Mouse (Mus musculus): ENCODE results near the gene Sertad3. TPM values are rescaled to one million over a fixed set of nuclear protein-coding genes. Genes with fewer than 3 reads are reported as not detected.

The Sertad3 gene
- polyA plus RNA-seq, 2 experiments = 32.1 to 32.4 TPM

DNA sequence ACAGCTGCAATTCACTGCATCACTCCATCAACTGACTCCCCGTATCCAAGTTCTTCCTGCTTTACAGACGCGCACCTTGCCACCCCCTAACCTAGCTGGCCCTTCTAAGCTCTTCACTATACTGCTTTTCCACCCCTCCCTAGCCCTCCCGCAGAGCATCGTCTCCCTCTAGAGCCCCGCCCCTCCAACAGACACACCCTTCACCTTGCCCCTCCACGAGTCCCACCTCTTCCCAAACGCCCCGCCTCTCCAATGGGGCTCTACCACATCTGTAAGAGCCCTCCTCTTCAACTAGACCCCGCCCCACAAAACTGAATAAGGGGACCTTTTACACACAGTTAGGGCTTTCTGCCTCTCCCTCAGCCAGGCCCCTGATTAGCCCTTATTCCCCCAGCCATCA, 39.8 kb upstream of the Sertad3 start:
- no peaks in the 10 kb centered on the region for H3K4me1 ChIP-seq (ENCODE audit: control insufficient read depth, insufficient read depth, low read length)
- no peak for ATAC-seq (ENCODE audit: low FRiP score, low read depth)
- 6% methylated on average over 10 of the region's 10 CpGs for WGBS
- no peaks in the 10 kb centered on the region for H3K36me3 ChIP-seq (ENCODE audit: control insufficient read depth, insufficient read depth, low read length)
- TF ChIP-seq POLR2A (IDR thresholded peaks at IDR 0.05; ENCODE audit: borderline replicate concordance, extremely low read depth, insufficient read depth, insufficient read length) = no peak
- no peak overlapping the region for H3K27ac ChIP-seq (replicated peaks; ENCODE audit: low read depth, low read length)
- DNase-seq (ENCODE audit: low spot score) = no peak
- peaks cover 9% of the 10 kb centered on the region; the same call in 1 of the 2 replicates for H3K9me3 ChIP-seq (ENCODE audit: control insufficient read depth, low read length)
- peaks cover 16% of the 10 kb centered on the region; the same call in 1 of the 2 replicates for H3K27me3 ChIP-seq (ENCODE audit: control insufficient read depth, insufficient read depth, low read length)
- no peak overlapping the region for H3K9ac ChIP-seq (ENCODE audit: low read depth, low read length, severe bottlenecking)
- H3K4me3 ChIP-seq (replicated peaks; ENCODE audit: low read length) = no peak overlapping the region
- no peak overlapping the region for H3K4me2 ChIP-seq (replicated peaks; ENCODE audit: low read depth, low read length, severe bottlenecking)

DNA sequence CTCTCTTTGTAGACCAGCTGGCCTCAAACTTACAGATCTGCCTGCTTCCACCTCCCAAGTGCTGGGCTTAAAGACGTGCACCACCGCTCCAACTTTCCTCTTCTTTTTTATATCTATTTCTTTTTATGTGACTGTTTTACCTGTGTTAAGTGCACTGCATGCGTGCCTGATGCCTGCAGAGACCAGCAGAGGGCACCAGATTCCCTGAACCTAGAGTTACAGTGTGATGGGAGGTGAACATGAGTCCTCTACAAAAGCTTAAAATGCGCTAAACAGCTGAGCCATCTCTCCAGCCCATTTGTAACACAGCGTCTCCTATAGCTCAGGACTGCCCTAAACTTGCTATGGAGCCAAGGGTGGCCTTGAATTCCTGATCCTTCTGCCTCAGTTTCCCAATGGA, 36.0 kb upstream of the Sertad3 start:
- no peaks in the 10 kb centered on the region for H3K36me3 ChIP-seq (ENCODE audit: control insufficient read depth, insufficient read depth, low read length)
- H3K9ac ChIP-seq (ENCODE audit: low read depth, low read length, severe bottlenecking) = no peak overlapping the region
- ATAC-seq (ENCODE audit: low FRiP score, low read depth) (no peak), DNase-seq (ENCODE audit: low spot score) (no peak)
- WGBS = 56% methylated on average over 5 of the region's 5 CpGs
- TF ChIP-seq POLR2A (IDR thresholded peaks at IDR 0.05; ENCODE audit: borderline replicate concordance, extremely low read depth, insufficient read depth, insufficient read length) = no peak
- H3K4me1 ChIP-seq (ENCODE audit: control insufficient read depth, insufficient read depth, low read length) = no peaks in the 10 kb centered on the region
- H3K9me3 ChIP-seq (ENCODE audit: control insufficient read depth, low read length) = no peaks in the 10 kb centered on the region
- H3K27me3 ChIP-seq (ENCODE audit: control insufficient read depth, insufficient read depth, low read length) = peaks cover 16% of the 10 kb centered on the region; the same call in 1 of the 2 replicates
- H3K4me3 ChIP-seq (replicated peaks; ENCODE audit: low read length) = no peak overlapping the region
- no peak overlapping the region for H3K4me2 ChIP-seq (replicated peaks; ENCODE audit: low read depth, low read length, severe bottlenecking)
- no peak overlapping the region for H3K27ac ChIP-seq (replicated peaks; ENCODE audit: low read depth, low read length)

DNA sequence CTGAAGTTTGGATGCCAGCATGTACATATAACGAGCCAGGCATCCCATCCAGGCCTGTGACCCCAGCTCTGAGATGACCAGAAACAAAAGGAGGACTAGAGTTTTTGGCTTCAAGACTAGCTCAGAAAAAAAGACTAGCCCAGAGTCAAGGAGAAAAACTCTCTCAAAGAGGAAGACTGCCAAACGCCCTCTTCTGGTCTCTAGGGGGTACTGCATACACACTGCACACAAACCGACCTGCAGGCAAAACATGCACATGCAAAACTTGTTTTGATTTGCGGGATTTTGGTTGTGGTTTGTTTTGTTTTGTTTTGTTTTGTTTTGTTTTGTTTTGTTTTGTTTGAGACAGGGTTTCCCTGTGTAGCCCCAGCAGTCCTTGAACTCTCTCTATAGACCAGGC, 33.6 kb upstream of the Sertad3 start:
- no peak overlapping the region for H3K9ac ChIP-seq (ENCODE audit: low read depth, low read length, severe bottlenecking)
- no peak overlapping the region for H3K4me3 ChIP-seq (replicated peaks; ENCODE audit: low read length)
- no peak for DNase-seq (ENCODE audit: low spot score)
- TF ChIP-seq POLR2A (IDR thresholded peaks at IDR 0.05; ENCODE audit: borderline replicate concordance, extremely low read depth, insufficient read depth, insufficient read length) = no peak
- H3K9me3 ChIP-seq (ENCODE audit: control insufficient read depth, low read length) = no peaks in the 10 kb centered on the region
- WGBS = 72% methylated on average over 4 of the region's 4 CpGs
- H3K27ac ChIP-seq (replicated peaks; ENCODE audit: low read depth, low read length) = no peak overlapping the region
- ATAC-seq (ENCODE audit: low FRiP score, low read depth) = no peak
- H3K4me2 ChIP-seq (replicated peaks; ENCODE audit: low read depth, low read length, severe bottlenecking) = no peak overlapping the region
- H3K4me1 ChIP-seq (ENCODE audit: control insufficient read depth, insufficient read depth, low read length) = no peaks in the 10 kb centered on the region
- H3K36me3 ChIP-seq (ENCODE audit: control insufficient read depth, insufficient read depth, low read length) = no peaks in the 10 kb centered on the region
- H3K27me3 ChIP-seq (ENCODE audit: control insufficient read depth, insufficient read depth, low read length) = peaks cover 3% of the 10 kb centered on the region; the same call in 1 of the 2 replicates

DNA sequence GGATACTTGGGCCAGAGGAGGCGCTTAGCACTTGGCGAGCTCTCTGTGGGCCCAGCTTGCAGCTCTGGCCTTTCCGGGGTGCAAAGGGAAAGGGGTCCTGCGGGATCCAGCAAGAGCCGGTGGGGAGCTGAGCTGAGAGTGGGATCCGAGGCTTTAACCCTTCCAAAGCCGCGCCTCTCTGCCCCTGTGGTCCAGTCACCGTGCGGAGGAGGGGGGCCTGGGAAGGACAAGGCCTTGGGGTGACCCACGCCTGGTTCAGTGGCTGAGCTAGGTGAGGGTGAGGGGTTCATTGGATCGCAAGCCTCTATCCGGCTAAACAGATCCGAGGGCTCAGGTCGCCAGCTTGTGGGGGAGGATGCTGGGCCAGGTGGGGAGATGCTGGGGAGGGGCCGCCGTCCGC, 27.5 kb upstream of the Sertad3 start:
- Histone ChIP-seq H3K9me3 (ENCODE audit: control insufficient read depth, low read length) (no peaks in the 10 kb centered on the region), H3K4me1 (ENCODE audit: control insufficient read depth, insufficient read depth, low read length) (peaks cover 10% of the 10 kb centered on the region), H3K36me3 (ENCODE audit: control insufficient read depth, insufficient read depth, low read length) (no peaks in the 10 kb centered on the region), H3K4me2 (replicated peaks; ENCODE audit: low read depth, low read length, severe bottlenecking) (peak overlapping the region; percentile 89), H3K4me3 (replicated peaks; ENCODE audit: low read length) (peak overlapping the region; percentile 43), H3K27ac (replicated peaks; ENCODE audit: low read depth, low read length) (no peak overlapping the region), H3K9ac (ENCODE audit: low read depth, low read length, severe bottlenecking) (peak overlapping the region; percentile 60), H3K27me3 (ENCODE audit: control insufficient read depth, insufficient read depth, low read length) (peaks cover 20% of the 10 kb centered on the region)
- DNase-seq (ENCODE audit: low spot score) = no peak
- WGBS = 5% methylated on average over 15 of the region's 18 CpGs
- no peak for ATAC-seq (ENCODE audit: low FRiP score, low read depth)
- no peak for TF ChIP-seq POLR2A (IDR thresholded peaks at IDR 0.05; ENCODE audit: borderline replicate concordance, extremely low read depth, insufficient read depth, insufficient read length)

GRCm38 (mm10) chr7:27446521-27447418, 26.8 kb upstream of the Sertad3 start:
- peak overlapping the region; percentile 61 for H3K4me3 ChIP-seq (replicated peaks; ENCODE audit: low read length)
- H3K4me2 ChIP-seq (replicated peaks; ENCODE audit: low read depth, low read length, severe bottlenecking) = peak overlapping the region; percentile 94
- no peak for TF ChIP-seq POLR2A (IDR thresholded peaks at IDR 0.05; ENCODE audit: borderline replicate concordance, extremely low read depth, insufficient read depth, insufficient read length)
- H3K9ac ChIP-seq (ENCODE audit: low read depth, low read length, severe bottlenecking) = peak overlapping the region; percentile 60
- DNase-seq (ENCODE audit: low spot score) (no peak), ATAC-seq (ENCODE audit: low FRiP score, low read depth) (no peak; the same call in 1 of the 2 replicates)
- H3K4me1 ChIP-seq (ENCODE audit: control insufficient read depth, insufficient read depth, low read length) = peaks cover 10% of the 10 kb centered on the region
- H3K27me3 ChIP-seq (ENCODE audit: control insufficient read depth, insufficient read depth, low read length) = peaks cover 20% of the 10 kb centered on the region
- H3K9me3 ChIP-seq (ENCODE audit: control insufficient read depth, low read length) = no peaks in the 10 kb centered on the region
- 16% methylated on average over 25 of the region's 53 CpGs for WGBS
- H3K36me3 ChIP-seq (ENCODE audit: control insufficient read depth, insufficient read depth, low read length) = no peaks in the 10 kb centered on the region
- no peak overlapping the region for H3K27ac ChIP-seq (replicated peaks; ENCODE audit: low read depth, low read length)
